ENCODE assay signal across 10 mouse cellular contexts in genomic region chr11:69003592-69003991, GRCm38 (mm10). TPM values are rescaled to one million over a fixed set of nuclear protein-coding genes. Genes with fewer than 3 reads are reported as not detected.
DNase-seq lines count a peak whose midpoint lies in the region; ATAC-seq and TF ChIP-seq lines count a peak whose summit lies in the region.
"Had no signal": no experiment of that assay in that cellular context is flagged by ENCODE, and none has a peak within 500 bp of the region (broad histone marks: within the 10 kb centered on the region; RNA-seq: fewer than 3 reads in every experiment).

No protein-coding gene starts in this region.

- no peaks in the 10 kb centered on the region for H3K9me3 ChIP-seq in heart, embryonic 12.5 days (replicated peaks)
- no peaks in the 10 kb centered on the region for H3K9me3 ChIP-seq in lung, embryonic 14.5 days (ENCODE audit: low read depth, low read length)
- H3K9me3 ChIP-seq: embryonic facial prominence, embryonic 15.5 days had no signal

- no peak overlapping the region for H3K4me3 ChIP-seq in heart, embryonic 12.5 days
- no peak overlapping the region for H3K4me3 ChIP-seq in lung, embryonic 14.5 days (ENCODE audit: low read depth, low read length)
- no peak overlapping the region for H3K4me3 ChIP-seq in lung, adult 2 months (replicated peaks; ENCODE audit: extremely low read depth, low read depth, low read length)
- H3K4me3 ChIP-seq: embryonic facial prominence, embryonic 15.5 days had no signal

- H3K4me1 ChIP-seq in heart, embryonic 12.5 days (replicated peaks) = peaks cover 11% of the 10 kb centered on the region
- no peaks in the 10 kb centered on the region for H3K4me1 ChIP-seq in lung, embryonic 14.5 days (ENCODE audit: insufficient read depth)
- no peaks in the 10 kb centered on the region for H3K4me1 ChIP-seq in lung, adult 2 months (ENCODE audit: control insufficient read depth, insufficient read depth, low read length)

- no peaks in the 10 kb centered on the region for H3K27me3 ChIP-seq in heart, embryonic 12.5 days (replicated peaks)
- no peaks in the 10 kb centered on the region for H3K27me3 ChIP-seq in lung, embryonic 14.5 days (ENCODE audit: insufficient read depth, low read length)
- H3K27me3 ChIP-seq: embryonic facial prominence, embryonic 15.5 days had no signal

- peaks cover 50% of the 10 kb centered on the region for H3K36me3 ChIP-seq in heart, embryonic 12.5 days
- peaks cover 48% of the 10 kb centered on the region for H3K36me3 ChIP-seq in lung, embryonic 14.5 days (ENCODE audit: insufficient read depth)

- no peak for ATAC-seq in heart, embryonic 12.5 days (ENCODE audit: insufficient number of reproducible peaks, low FRiP score)
- no peak for ATAC-seq in lung, embryonic 14.5 days (ENCODE audit: insufficient read depth)
- ATAC-seq: CD4-positive, CD25-positive, alpha-beta regulatory T cell, adult 4 months had no signal

- TF ChIP-seq POLR2A in lung, adult 2 months (IDR thresholded peaks at IDR 0.05; ENCODE audit: borderline replicate concordance, extremely low read depth, low read depth, low read length) = no peak

- no peak overlapping the region for H3K9ac ChIP-seq in heart, embryonic 12.5 days
- H3K9ac ChIP-seq in lung, embryonic 14.5 days = no peak overlapping the region
- H3K9ac ChIP-seq: embryonic facial prominence, embryonic 15.5 days had no signal

- 48% methylated on average over 4 of the region's 4 CpGs for WGBS in heart, embryonic 12.5 days
- WGBS in lung, embryonic 14.5 days = 55% methylated on average over 4 of the region's 4 CpGs
- WGBS in lung, adult 2 months = 44% methylated on average over 4 of the region's 4 CpGs

- DNase-seq in heart, adult 8-10 months (ENCODE audit: low spot score) = peak; percentile 15
- peak; percentile 48 for DNase-seq in lung, embryonic 14.5 days
- DNase-seq in lung, adult 2 months = no peak
- DNase-seq in adrenal gland, adult 8-10 months = peak; percentile 35
- DNase-seq in retina, embryonic 14.5 days (ENCODE audit: low spot score) = peak; percentile 23
- no peak for DNase-seq in urinary bladder, postnatal 36 days (ENCODE audit: low spot score in 2 of 2)
- no peak for DNase-seq in frontal cortex, postnatal 10 days (ENCODE audit: low spot score in 2 of 2)

- H3K27ac ChIP-seq in heart, embryonic 12.5 days (ENCODE audit: poor library complexity, severe bottlenecking) = no peak overlapping the region
- H3K27ac ChIP-seq in lung, embryonic 14.5 days (ENCODE audit: low read depth) = no peak overlapping the region
- H3K27ac ChIP-seq: embryonic facial prominence, embryonic 15.5 days had no signal

- H3K4me2 ChIP-seq in heart, embryonic 12.5 days = no peak overlapping the region
- H3K4me2 ChIP-seq in lung, embryonic 14.5 days = no peak overlapping the region
- H3K4me2 ChIP-seq: embryonic facial prominence, embryonic 15.5 days had no signal

- TF ChIP-seq CTCF in lung, embryonic 14.5 days (IDR thresholded peaks at IDR 0.05; ENCODE audit: low read depth) = 0 out of 2 replicates have a peak, but pooled peaks have one; percentile 29
- TF ChIP-seq CTCF in lung, adult 2 months (IDR thresholded peaks at IDR 0.05; ENCODE audit: insufficient read depth, low read length) = no peak

RNA-seq across cellular contexts. Expression of gene Pfas, which starts 4.7 kb away (rescaled TPM):
- total RNA-seq in heart, adult 8-10 months (2022) = 1 to 10 TPM; 4.5 to 8.2 (median 5.3) TPM
- polyA plus RNA-seq in heart, embryonic 12.5 days (2016; fragmentation: Nextera tagmentation; extraction: Ambion mirVana) = 20.7 and 21.5 TPM in 2 replicates
- 36.8 and 43.3 TPM in 2 replicates for polyA plus RNA-seq in lung, embryonic 14.5 days (2014; fragmentation: Nextera tagmentation; extraction: Ambion mirVana)
- 10.0 and 11.3 TPM in 2 replicates for polyA plus RNA-seq in lung, adult 2 months (2012; rRNA removed)
- 10 to 100 TPM; 33.9 to 48.4 (median 40.5) TPM for total RNA-seq in adrenal gland, adult 8-10 months (2022)

RNA-seq across cellular contexts. Expression of gene Ctc1, which starts 12.1 kb away (rescaled TPM):
- total RNA-seq in heart, adult 8-10 months (2022) = 10 to 100 TPM; 13.0 to 19.5 (median 14.9) TPM
- 60.8 and 62.7 TPM in 2 replicates for polyA plus RNA-seq in heart, embryonic 12.5 days (2016; fragmentation: Nextera tagmentation; extraction: Ambion mirVana)
- polyA plus RNA-seq in lung, embryonic 14.5 days (2014; fragmentation: Nextera tagmentation; extraction: Ambion mirVana) = 59.3 and 63.6 TPM in 2 replicates
- polyA plus RNA-seq in lung, adult 2 months (2012; rRNA removed) = 23.7 and 30.1 TPM in 2 replicates
- total RNA-seq in adrenal gland, adult 8-10 months (2022) = 10 to 100 TPM; 30.7 to 46.1 (median 39.2) TPM

RNA-seq across cellular contexts. Expression of gene Rangrf, which starts 28.6 kb away (rescaled TPM):
- 10 to 100 TPM; 81.3 to 98.3 (median 89.4) TPM for total RNA-seq in heart, adult 8-10 months (2022)
- polyA plus RNA-seq in heart, embryonic 12.5 days (2016; fragmentation: Nextera tagmentation; extraction: Ambion mirVana) = 64.3 and 67.5 TPM in 2 replicates
- polyA plus RNA-seq in lung, embryonic 14.5 days (2014; fragmentation: Nextera tagmentation; extraction: Ambion mirVana) = 49.9 TPM in 2 replicates
- 11.6 and 15.4 TPM in 2 replicates for polyA plus RNA-seq in lung, adult 2 months (2012; rRNA removed)
- total RNA-seq in adrenal gland, adult 8-10 months (2022) = 10 to 100 TPM; 21.0 to 27.9 (median 23.6) TPM

RNA-seq across cellular contexts. Expression of gene Slc25a35, which starts 35.7 kb away (rescaled TPM):
- total RNA-seq in heart, adult 8-10 months (2022) = 1 to 10 TPM; 3.4 to 8.3 (median 6.3) TPM
- polyA plus RNA-seq in heart, embryonic 12.5 days (2016; fragmentation: Nextera tagmentation; extraction: Ambion mirVana) = 1.4 and 2.2 TPM in 2 replicates
- 3.9 and 4.0 TPM in 2 replicates for polyA plus RNA-seq in lung, embryonic 14.5 days (2014; fragmentation: Nextera tagmentation; extraction: Ambion mirVana)
- 34.0 and 40.4 TPM in 2 replicates for polyA plus RNA-seq in lung, adult 2 months (2012; rRNA removed)
- 10 to 100 TPM; 14.7 to 35.0 (median 28.1) TPM for total RNA-seq in adrenal gland, adult 8-10 months (2022)

RNA-seq across cellular contexts. Expression of gene Aurkb, which starts 41.9 kb away (rescaled TPM):
- total RNA-seq in heart, adult 8-10 months (2022) = under 1 TPM in 2 of 4 experiments, not detected in 2; 0.33 to 0.75 TPM
- polyA plus RNA-seq in heart, embryonic 12.5 days (2016; fragmentation: Nextera tagmentation; extraction: Ambion mirVana) = 79.4 and 85.9 TPM in 2 replicates
- polyA plus RNA-seq in lung, embryonic 14.5 days (2014; fragmentation: Nextera tagmentation; extraction: Ambion mirVana) = 209 and 211 TPM in 2 replicates
- 3.2 and 6.8 TPM in 2 replicates for polyA plus RNA-seq in lung, adult 2 months (2012; rRNA removed)
- 1 to 10 TPM; 1.7 to 2.9 (median 2.3) TPM for total RNA-seq in adrenal gland, adult 8-10 months (2022)

Comparison
In these comparisons a context has a peak if more than half of its experiments do, and no peak if none do; other contexts are left out.
1. DNase-seq: peak in heart, adult 8-10 months (single experiment), lung, embryonic 14.5 days (single experiment), adrenal gland, adult 8-10 months (single experiment) and retina, embryonic 14.5 days (single experiment); none in lung, adult 2 months (single experiment), urinary bladder, postnatal 36 days (0 of 2) and frontal cortex, postnatal 10 days (0 of 2).